Mouse (Mus musculus) adrenal gland, adult 18-20 months (tissue): ENCODE data around the gene Cenpu. TPM values are rescaled to one million over a fixed set of nuclear protein-coding genes. Genes with fewer than 3 reads are reported as not detected.
A peak's percentile ranks its signal among the peaks of the same experiment; 100 is the strongest.

Experiments used
- DNase-seq, 2 experiments: peaks; one replicate each; pipeline ENCODE4 v3.0.0; 2021 to 2022; ENCODE audit warnings: low spot score in 2 of 2
- total RNA-seq, 2 experiments: library from RNA; stranded (reverse); gene quantifications; 1 replicate in 1 of 2; 2 replicates in 1 of 2; pipeline ENCODE4 v1.2.3; 2021

The Cenpu gene
- total RNA-seq, 2 experiments from 2014 or later, result 1.1 to 2.0 TPM

DNA sequence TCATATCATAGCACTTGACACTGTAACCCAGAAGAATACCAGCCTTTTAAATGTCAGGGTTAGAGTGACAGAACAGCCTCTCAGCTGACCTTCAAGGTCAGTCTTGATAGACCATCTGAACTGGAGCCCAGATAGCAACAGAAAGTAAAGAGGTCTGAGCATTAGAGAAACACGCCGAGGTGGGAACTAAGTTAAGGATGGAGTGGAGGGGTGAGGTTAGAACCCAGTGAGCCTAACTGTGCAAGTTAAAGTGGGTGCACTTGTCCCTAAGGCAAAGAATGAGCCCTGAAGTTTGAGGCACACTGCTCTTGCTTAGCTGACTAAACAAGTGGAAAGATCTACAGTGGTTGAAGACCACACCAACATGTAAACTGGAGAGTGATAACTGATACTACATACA is 46.3 kb downstream of the Cenpu start:
- no peak for DNase-seq

GRCm38 (mm10) chr8:46598753-46599152 is 46.9 kb downstream of the Cenpu start:
- DNase-seq, result no peak

DNA sequence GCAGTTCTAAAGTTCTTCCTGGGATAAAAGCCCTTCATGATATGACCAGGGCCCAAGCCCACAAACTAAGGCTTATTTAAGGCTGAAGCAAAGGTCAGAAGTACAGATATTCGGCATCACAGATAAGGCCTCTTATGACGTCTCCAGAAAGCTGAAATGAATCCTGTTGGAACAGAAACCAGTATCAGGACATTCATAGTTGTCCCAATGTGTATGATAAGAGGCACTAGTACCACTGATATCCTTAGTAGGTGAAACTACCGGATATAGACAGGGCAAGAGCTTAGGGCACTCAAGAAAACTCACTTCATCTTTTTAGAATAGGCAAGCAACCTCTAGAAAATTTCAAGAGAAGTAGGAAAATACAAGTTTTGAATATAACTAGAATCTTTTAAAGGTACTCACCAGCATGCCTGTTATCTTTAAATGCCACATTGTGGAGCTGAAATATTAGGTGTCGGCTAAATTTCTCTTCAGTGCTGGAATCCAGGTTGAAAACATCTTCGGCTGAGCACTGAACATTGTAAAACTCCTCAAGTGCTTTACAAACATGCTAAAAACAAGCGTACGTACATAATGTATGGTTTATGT is 47.6 kb downstream of the Cenpu start:
- DNase-seq, result no peak

DNA sequence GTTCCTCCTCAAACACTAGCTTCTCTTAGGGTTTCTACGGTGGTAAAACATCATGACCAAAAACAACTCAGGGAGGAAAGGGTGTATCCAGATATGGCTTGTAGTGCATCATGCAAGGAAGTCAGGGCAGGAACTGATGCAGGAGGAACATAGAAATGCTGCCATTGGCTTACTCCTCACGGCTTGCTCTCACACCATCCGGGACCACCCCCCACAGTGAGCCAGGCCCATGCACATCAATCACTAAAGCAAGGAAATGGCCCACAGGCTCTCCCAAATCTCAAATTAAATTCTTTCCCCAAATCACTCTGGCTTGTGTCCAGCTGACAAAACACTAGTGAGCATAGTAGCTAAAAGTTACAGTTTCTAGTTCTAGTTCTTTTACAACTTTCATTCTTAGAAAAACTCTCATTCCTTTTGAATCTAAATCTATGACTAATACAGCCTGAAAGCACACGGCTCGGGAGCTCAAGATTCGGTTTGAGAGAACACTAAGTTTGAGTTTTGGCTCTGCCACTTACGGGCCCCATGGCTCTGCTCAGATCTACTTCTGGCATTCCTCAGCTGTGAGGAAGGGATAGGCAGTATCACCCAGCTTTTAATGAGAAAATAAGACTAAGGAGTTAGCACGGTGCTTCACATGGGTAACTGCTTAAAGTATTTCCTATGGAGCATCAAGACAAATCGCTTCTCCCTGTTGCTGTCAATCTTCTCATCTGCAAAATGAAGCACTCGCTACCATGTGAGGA is 49.3 kb downstream of the Cenpu start:
- no peak for DNase-seq

GRCm38 (mm10) chr8:46603587-46603986 is 51.8 kb downstream of the Cenpu start:
- DNase-seq, result no peak

GRCm38 (mm10) chr8:46606930-46607329 is 55.1 kb downstream of the Cenpu start:
- no peak for DNase-seq

- no peak for DNase-seq
Measured at GRCm38 (mm10) chr8:46611557-46611956, 59.7 kb downstream of the Cenpu start.

GRCm38 (mm10) chr8:46612913-46613312 is 61.1 kb downstream of the Cenpu start:
- no peak for DNase-seq

GRCm38 (mm10) chr8:46613377-46613776 is 61.5 kb downstream of the Cenpu start:
- DNase-seq, result no peak

DNA sequence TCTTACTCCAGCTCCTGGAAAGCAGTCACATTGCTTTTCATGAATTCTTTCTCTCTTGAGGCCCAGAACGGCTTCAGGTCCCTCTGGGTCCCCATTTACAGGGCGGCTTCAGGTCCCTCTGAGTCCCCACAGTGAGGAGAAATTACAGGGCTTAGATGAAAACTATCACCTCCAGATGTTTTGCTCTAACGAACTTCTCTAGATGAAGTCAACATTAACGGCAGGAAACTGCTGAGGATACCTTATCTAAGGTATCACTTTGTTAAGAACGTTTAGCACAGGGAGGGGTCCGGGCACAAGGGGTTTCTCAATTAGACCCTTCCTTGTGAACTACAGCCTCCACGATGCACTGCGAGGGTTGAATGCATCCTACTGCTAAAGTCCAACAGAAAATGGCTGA is 64.1 kb downstream of the Cenpu start:
- no peak for DNase-seq

GRCm38 (mm10) chr8:46616879-46617689 is 65.3 kb downstream of the Cenpu start, which contains the start of the genes Primpol and Casp3:
Gene Primpol (minus strand): TSS chr8:46617212.
Gene Casp3 (plus strand): TSS chr8:46617291.
- peak; percentile 95 to 96 for DNase-seq

GRCm38 (mm10) chr8:46617690-46618620 is 66.1 kb downstream of the Cenpu start:
- no peak for DNase-seq

DNA sequence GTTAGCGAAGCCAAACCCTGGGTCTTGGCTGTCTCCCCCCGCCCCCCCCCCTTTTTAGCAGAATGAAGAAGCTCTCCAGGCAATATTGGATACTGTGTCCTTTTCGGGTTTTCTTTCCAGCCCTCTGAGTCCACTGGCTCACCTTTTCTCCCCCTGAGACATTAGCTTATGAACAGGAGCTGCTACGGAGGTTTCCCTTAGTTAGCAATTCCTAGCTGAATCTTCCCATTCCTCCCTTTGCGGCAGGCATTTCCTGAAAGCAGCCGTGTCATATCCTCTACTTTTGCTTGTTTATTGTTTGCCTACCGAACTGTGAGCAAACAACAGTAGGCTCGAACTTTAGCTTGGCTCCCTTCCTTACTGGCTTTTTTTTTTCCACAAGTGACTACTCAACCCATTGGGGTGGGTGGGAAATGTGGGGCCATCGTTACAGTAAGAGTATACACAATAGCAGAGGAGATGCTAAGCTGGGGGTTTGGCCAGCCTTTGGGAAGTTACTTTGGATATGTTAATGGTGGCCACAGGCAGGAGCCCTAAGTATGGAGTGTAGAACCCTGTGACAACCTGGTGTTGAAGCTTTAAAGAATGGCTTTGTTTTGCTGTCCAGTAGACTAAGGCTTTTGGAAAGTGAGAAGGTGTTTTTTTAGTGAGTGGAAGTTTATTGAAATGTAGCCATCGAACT is 67.0 kb downstream of the Cenpu start:
- DNase-seq, result no peak

GRCm38 (mm10) chr8:46622446-46623270 is 70.8 kb downstream of the Cenpu start:
- DNase-seq, result no peak

GRCm38 (mm10) chr8:46625166-46625565 is 73.3 kb downstream of the Cenpu start:
- DNase-seq, result no peak

DNA sequence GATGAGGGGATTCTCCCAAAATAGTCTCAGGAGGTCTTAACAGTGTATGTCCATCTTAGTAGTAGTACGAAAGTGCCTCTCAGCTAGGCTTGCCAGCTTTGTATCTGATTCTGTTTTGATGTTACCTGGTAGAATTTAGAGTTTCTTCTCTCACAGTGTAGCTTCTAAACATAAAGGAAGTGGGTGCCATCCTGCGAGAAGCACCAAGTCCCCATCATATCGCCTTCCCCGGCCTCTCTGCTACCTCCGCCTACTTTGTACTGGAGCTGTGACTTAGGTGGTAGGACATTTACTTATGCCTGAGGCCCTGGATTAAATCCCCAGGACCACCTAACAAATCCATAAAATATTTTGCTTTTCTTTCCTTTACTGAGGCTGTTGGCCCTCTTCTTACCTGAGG is 74.8 kb downstream of the Cenpu start:
- no peak for DNase-seq

GRCm38 (mm10) chr8:46627881-46628280 is 76.1 kb downstream of the Cenpu start:
- DNase-seq, result no peak

- no peak for DNase-seq
Measured at GRCm38 (mm10) chr8:46628645-46629044, 76.8 kb downstream of the Cenpu start.
